Mouse (Mus musculus): Measurements from ENCODE around the gene Grm1. TPM values are rescaled to one million over a fixed set of nuclear protein-coding genes. Genes with fewer than 3 reads are reported as not detected.

Gene Grm1
- total RNA-seq, 1 experiment from 2014 or later: not detected

- DNase-seq: peak; percentile 45
These were observed 355.7 kb downstream of the Grm1 start for GRCm38 (mm10) chr10:10726501-10726900.

- no peak for DNase-seq
These were observed 371.3 kb downstream of the Grm1 start for GRCm38 (mm10) chr10:10710837-10711236.

GRCm38 (mm10) chr10:10710359-10710758 is 371.8 kb downstream of the Grm1 start:
- no peak for DNase-seq

- no peak for DNase-seq
These were observed 374.1 kb downstream of the Grm1 start for GRCm38 (mm10) chr10:10708031-10708430.

- no peak for DNase-seq
These were observed 380.8 kb downstream of the Grm1 start for GRCm38 (mm10) chr10:10701326-10701725.

GRCm38 (mm10) chr10:10700903-10701302 is 381.3 kb downstream of the Grm1 start:
- no peak for DNase-seq

GRCm38 (mm10) chr10:10697497-10697896 is 384.7 kb downstream of the Grm1 start:
- DNase-seq: no peak

GRCm38 (mm10) chr10:10689668-10690223 is 392.4 kb downstream of the Grm1 start:
- no peak for DNase-seq

- peak; percentile 25 for DNase-seq
These were observed 393.1 kb downstream of the Grm1 start for GRCm38 (mm10) chr10:10688907-10689667.

GRCm38 (mm10) chr10:10681048-10681447 is 401.1 kb downstream of the Grm1 start, which contains the start of gene Gm10944:
Gm10944 (plus strand) TSS chr10:10681348.
- DNase-seq: no peak

- DNase-seq: no peak
These were observed 422.2 kb downstream of the Grm1 start for GRCm38 (mm10) chr10:10659976-10660375.

- no peak for DNase-seq
These were observed 423.0 kb downstream of the Grm1 start for GRCm38 (mm10) chr10:10659161-10659560.

- DNase-seq: no peak
These were observed 425.5 kb downstream of the Grm1 start for GRCm38 (mm10) chr10:10656621-10657020.

- no peak for DNase-seq
These were observed 426.2 kb downstream of the Grm1 start for GRCm38 (mm10) chr10:10655991-10656390.

Other genes starting within 250 kb of the Grm1 start
- gene Shprh, start 67.1 kb upstream of the Grm1 start, total RNA-seq (2021): 22.3 and 26.9 TPM in 2 replicates
- 22.3 TPM in 2 replicates for gene Fbxo30, start 199.0 kb upstream of the Grm1 start, total RNA-seq (2021)

Measured in adrenal gland, postnatal 14 days (tissue).